Mouse (Mus musculus) heart, embryonic 11.5 days (tissue): Measurements from ENCODE around the gene Npepl1. TPM values are rescaled to one million over a fixed set of nuclear protein-coding genes. Genes with fewer than 3 reads are reported as not detected.

Experiments
- ATAC-seq: fragments of 200-750 bp; cut with Nextera tagmentation; replicated peaks from 2 replicates; pipeline ENCODE4 v1.8.0; 2017; ENCODE audit warnings: moderate library complexity; ENCODE audit not compliant: insufficient number of reproducible peaks, low FRiP score, low TSS enrichment
- H3K27ac ChIP-seq: fragments of 300-500 bp; sonication (generic); 2 replicates; pipeline ENCODE4 v1.5.1; 2014; ENCODE audit warnings: mild to moderate bottlenecking, low read depth, low read length
- H3K27me3 ChIP-seq: fragments of 300-500 bp; sonication (generic); 2 replicates; pipeline ENCODE4 v1.6.1; 2014; ENCODE audit warnings: mild to moderate bottlenecking, low read length, mixed read lengths; ENCODE audit not compliant: control insufficient read depth, insufficient read depth
- H3K36me3 ChIP-seq: fragments of 300-500 bp; sonication (generic); 2 replicates; pipeline ENCODE4 v1.6.1; 2014; ENCODE audit warnings: mild to moderate bottlenecking, low read length, moderate library complexity, mixed read lengths; ENCODE audit not compliant: control insufficient read depth, insufficient read depth
- H3K4me1 ChIP-seq: fragments of 300-500 bp; sonication (generic); 2 replicates; pipeline ENCODE4 v1.6.1; 2014; ENCODE audit warnings: low read length; ENCODE audit not compliant: control insufficient read depth, insufficient read depth
- H3K4me2 ChIP-seq: fragments of 300-500 bp; sonication (generic); 2 replicates; pipeline ENCODE4 v1.6.1; 2014; ENCODE audit warnings: mild to moderate bottlenecking, moderate library complexity
- H3K4me3 ChIP-seq: fragments of 300-500 bp; sonication (generic); 2 replicates; pipeline ENCODE4 v1.5.1; 2014; ENCODE audit warnings: low read depth, low read length
- H3K9ac ChIP-seq: fragments of 300-500 bp; sonication (generic); 2 replicates; pipeline ENCODE4 v1.6.1; 2014; ENCODE audit warnings: mild to moderate bottlenecking, low read depth, low read length, moderate library complexity
- H3K9me3 ChIP-seq: fragments of 300-500 bp; sonication (generic); replicated peaks from 2 replicates; pipeline ENCODE4 v1.6.1; 2016; ENCODE audit warnings: low read length; ENCODE audit not compliant: control insufficient read depth
- WGBS: fragments of 180-500 bp; shearing (Covaris S2); extraction: QIAGEN DNeasy Blood & Tissue Kit; methylation state at CpG from one replicate; pipeline ENCODE4 v1.1.7; 2014; ENCODE audit not compliant: insufficient replicate concordance; 5-methylcytosine and 5-hydroxymethylcytosine counted together
- polyA plus RNA-seq: library from polyadenylated mRNA; unstranded; fragments of >200 nt; fragmentation: Nextera tagmentation; extraction: Ambion mirVana; gene quantifications from 2 replicates; pipeline ENCODE4 v1.2.1, GENCODE M21; 2014

The Npepl1 gene
- polyA plus RNA-seq, 1 experiment from 2014 or later: 38.2 TPM

DNA sequence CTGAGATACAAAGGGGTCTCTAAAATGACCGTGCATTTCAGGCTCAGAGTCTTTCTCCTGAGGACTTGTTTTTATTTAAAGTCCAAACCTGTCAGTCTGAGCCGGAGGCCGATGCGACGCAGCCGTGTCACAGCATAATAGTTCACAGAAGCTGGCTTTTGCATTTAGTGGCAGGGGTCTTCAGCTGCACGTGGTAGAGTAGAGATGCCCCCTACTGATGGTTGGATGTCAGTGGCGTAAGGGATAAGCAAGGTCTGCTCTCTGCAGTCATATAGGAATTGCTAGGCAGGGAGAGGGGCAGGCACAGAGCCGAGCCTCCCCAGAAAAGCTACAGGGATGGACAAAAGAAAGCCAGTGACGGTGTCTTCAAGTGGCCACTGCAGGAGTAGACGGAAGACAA, 8.0 kb downstream of the Npepl1 start:
- no peak overlapping the region for H3K4me2 ChIP-seq
- ATAC-seq: no peak
- no peak overlapping the region for H3K9ac ChIP-seq
- 77% methylated on average over 11 of the region's 11 CpGs for WGBS
- H3K27me3 ChIP-seq: no peaks in the 10 kb centered on the region
- H3K4me3 ChIP-seq: no peak overlapping the region
- H3K4me1 ChIP-seq: no peaks in the 10 kb centered on the region
- no peaks in the 10 kb centered on the region for H3K9me3 ChIP-seq
- peaks cover 19% of the 10 kb centered on the region for H3K36me3 ChIP-seq
- H3K27ac ChIP-seq: no peak overlapping the region

DNA sequence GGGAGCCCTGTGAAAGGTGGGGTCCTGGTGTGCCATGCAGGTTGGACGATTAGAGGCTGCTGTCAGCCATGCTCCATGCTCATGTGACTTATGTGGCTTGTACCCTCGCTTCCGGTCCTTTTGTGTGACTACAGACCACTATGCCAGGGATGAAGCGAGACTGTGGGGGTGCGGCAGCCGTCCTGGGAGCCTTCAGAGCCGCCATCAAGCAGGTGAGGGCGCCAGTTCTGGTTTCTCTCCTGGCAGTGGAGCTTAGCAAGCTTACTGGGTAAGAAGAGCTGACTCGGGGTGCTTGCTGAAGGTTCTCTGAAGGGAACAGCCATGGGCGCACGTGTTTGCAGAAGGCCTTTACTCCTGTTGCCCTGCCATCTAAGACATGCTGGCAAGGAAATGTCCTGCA, 9.1 kb downstream of the Npepl1 start:
- Histone ChIP-seq H3K4me1 (no peaks in the 10 kb centered on the region), H3K9me3 (peaks cover 3% of the 10 kb centered on the region; the same call in 1 of the 2 replicates), H3K36me3 (peaks cover 25% of the 10 kb centered on the region), H3K9ac (no peak overlapping the region), H3K27me3 (no peaks in the 10 kb centered on the region), H3K4me3 (no peak overlapping the region), H3K4me2 (no peak overlapping the region), H3K27ac (no peak overlapping the region)
- no peak for ATAC-seq
- WGBS: 89% methylated on average over 11 of the region's 11 CpGs

DNA sequence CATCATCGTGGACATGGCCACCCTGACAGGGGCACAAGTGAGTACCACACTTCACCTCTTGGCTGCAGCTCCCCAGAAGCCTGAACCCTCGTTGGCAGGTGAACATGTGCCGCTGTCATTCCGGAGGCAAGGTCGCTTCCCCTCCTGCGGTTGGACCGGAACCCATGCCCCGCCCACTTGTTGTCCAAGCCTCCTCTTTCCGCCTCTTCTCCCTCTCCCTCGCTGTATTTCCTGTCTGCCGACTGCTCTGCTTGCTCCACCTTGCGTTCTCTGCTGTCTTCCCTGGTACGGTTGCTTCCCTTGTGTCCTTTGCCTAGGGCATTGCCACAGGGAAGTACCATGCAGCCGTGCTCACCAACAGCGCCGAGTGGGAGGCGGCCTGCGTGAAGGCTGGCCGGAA, 10.5 kb downstream of the Npepl1 start:
- Histone ChIP-seq H3K27me3 (no peaks in the 10 kb centered on the region), H3K4me2 (no peak overlapping the region), H3K4me3 (no peak overlapping the region), H3K4me1 (no peaks in the 10 kb centered on the region), H3K36me3 (peaks cover 31% of the 10 kb centered on the region), H3K27ac (no peak overlapping the region), H3K9me3 (peaks cover 8% of the 10 kb centered on the region; the same call in 1 of the 2 replicates), H3K9ac (no peak overlapping the region)
- ATAC-seq: no peak
- 87% methylated on average over 19 of the region's 19 CpGs for WGBS

DNA sequence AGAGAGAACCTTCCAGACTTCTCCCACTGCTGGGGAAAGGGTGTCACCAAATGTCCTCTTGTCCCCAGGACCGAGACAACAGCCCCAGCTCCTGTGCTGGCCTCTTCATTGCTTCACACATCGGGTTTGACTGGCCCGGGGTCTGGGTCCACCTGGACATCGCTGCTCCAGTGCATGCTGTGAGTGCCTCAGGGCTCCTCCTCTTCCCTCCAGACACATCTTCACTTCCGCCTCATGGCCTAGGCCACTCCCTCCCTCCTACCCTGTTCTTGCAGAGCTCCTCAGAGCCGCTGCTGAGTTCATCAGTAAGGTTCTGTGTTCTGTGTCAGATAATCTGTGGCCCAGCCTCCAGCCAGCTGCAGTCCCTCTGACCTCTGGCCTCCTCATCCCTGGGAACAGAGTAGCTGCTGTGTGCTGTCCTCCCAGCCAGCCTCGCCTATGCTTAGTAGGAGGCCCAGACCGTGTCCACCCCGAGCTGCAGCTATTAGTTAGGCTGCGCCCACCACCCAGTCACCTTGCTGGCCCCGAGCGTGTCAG, 11.3 kb downstream of the Npepl1 start:
- no peak overlapping the region for H3K4me3 ChIP-seq
- H3K9me3 ChIP-seq: peaks cover 8% of the 10 kb centered on the region; the same call in 1 of the 2 replicates
- H3K4me2 ChIP-seq: no peak overlapping the region
- no peak overlapping the region for H3K27ac ChIP-seq
- H3K27me3 ChIP-seq: no peaks in the 10 kb centered on the region
- ATAC-seq: no peak
- peaks cover 31% of the 10 kb centered on the region for H3K36me3 ChIP-seq
- 73% methylated on average over 12 of the region's 12 CpGs for WGBS
- H3K4me1 ChIP-seq: peaks cover under 1% of the 10 kb centered on the region; the same call in 1 of the 2 replicates
- H3K9ac ChIP-seq: no peak overlapping the region

DNA sequence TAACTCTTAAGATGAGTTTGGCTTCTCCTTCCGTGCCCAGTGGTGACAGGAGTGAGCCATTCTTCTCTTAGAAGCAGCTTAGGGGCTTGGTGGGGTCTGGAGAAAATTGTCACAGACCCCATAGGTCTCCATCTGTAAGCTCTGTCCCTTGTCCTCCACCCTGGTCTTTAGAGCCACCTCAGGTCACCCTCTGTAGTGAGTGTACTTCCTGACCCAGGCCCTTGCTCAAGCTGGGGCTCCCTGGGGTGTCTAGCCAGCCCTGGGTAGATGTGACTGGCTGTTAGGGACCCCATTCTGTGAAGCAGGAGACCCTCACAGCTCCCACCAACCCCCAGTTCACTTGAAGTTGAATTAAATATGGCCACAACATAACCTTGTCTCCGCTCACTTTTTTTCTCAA, 12.2 kb downstream of the Npepl1 start:
- Histone ChIP-seq H3K4me3 (no peak overlapping the region), H3K9me3 (peaks cover 8% of the 10 kb centered on the region; the same call in 1 of the 2 replicates), H3K36me3 (peaks cover 31% of the 10 kb centered on the region), H3K9ac (no peak overlapping the region), H3K4me1 (peaks cover 9% of the 10 kb centered on the region; the same call in 1 of the 2 replicates), H3K27ac (no peak overlapping the region), H3K4me2 (no peak overlapping the region), H3K27me3 (no peaks in the 10 kb centered on the region)
- 82% methylated on average over 2 of the region's 2 CpGs for WGBS
- no peak for ATAC-seq

DNA sequence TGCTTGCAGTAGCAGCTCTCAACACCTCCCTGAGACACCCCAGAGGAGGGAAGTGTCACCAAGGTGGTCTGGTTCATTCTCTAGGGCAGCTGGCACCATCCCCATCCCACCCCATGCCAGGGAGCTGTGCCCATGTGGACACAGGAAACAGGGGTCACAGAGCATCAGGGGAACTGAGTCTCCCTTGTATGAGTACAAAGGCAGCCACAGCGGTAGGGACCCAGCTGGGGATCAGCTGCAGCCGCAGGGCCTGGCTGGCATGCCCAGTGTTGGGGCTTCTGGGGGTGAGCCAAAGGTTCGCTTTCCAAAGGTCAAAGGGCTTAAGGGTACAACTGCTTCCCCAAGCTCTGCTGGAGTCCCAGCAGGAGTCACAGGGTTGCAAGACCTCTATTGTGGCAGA, 13.6 kb downstream of the Npepl1 start:
- H3K4me2 ChIP-seq: no peak overlapping the region
- H3K36me3 ChIP-seq: peaks cover 31% of the 10 kb centered on the region
- H3K4me3 ChIP-seq: no peak overlapping the region
- H3K27ac ChIP-seq: no peak overlapping the region
- H3K9ac ChIP-seq: no peak overlapping the region
- peaks cover 9% of the 10 kb centered on the region; the same call in 1 of the 2 replicates for H3K4me1 ChIP-seq
- H3K9me3 ChIP-seq: peaks cover 8% of the 10 kb centered on the region; the same call in 1 of the 2 replicates
- WGBS: 81% methylated on average over 3 of the region's 3 CpGs
- no peak for ATAC-seq
- no peaks in the 10 kb centered on the region for H3K27me3 ChIP-seq

DNA sequence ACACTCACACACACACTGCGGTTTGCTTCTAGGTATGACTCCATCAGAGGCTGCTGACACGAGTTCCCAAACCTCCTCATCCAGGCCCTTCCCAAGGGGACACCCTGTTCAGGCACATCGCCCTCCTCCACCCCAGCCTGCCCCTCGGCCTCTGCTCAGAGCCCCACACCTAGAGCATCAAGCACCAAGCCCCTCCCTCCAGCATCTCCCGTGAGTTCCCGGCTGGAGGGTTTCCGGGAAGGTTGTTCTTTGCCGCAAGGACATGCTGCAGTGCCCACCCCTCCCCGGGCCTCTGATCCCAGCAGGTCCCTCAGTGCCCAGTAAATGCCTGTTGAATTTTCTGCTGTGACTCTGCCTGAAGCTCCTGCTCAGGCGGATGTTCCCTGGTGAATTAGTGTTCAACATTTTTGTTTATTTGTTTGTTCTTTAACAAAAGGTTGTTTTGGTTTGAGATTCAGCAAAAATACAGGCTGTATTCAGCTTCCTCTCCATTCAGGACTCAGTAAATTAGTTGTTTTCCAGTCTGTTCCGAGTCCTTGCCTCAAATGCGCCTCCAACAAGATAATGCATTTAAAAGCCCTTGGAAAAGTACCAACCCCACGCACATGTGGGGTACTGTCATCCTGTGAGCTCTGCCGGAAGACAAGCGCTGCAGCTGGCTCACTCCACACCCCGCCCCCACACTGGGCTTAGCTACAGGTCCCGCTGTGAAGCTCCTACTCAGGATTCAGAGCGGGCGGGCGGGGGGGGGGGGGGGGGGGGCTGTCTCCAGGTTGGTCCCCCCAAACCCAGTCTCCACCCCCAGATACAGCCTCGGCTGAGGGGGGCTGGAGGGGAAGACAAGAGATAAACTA, 16.6 kb downstream of the Npepl1 start:
- Histone ChIP-seq H3K27ac (no peak overlapping the region), H3K9ac (peak overlapping the region; percentile 52), H3K27me3 (no peaks in the 10 kb centered on the region), H3K4me2 (peak overlapping the region; percentile 52), H3K4me1 (peaks cover 9% of the 10 kb centered on the region; the same call in 1 of the 2 replicates), H3K9me3 (peaks cover 8% of the 10 kb centered on the region; the same call in 1 of the 2 replicates), H3K4me3 (no peak overlapping the region), H3K36me3 (peaks cover 14% of the 10 kb centered on the region)
- peak; percentile 56 for ATAC-seq
- 6% methylated on average over 20 of the region's 21 CpGs for WGBS

DNA sequence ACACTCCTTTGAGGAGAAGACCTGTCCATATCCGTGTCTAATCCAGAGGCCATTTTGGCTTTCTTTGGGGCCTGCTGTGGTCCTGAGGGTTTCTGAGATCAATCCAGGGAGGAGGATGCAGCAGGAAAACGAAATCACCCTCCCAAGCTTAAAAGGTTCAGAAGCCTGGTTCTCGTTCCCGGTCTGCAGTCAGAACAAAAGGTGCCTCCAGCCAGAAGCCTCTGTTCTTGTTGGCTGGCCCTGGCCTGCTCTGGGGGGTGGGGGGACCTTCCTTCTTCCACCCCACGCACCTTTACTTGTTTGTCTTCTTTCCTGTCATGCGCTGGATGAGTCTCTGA, 17.2 kb downstream of the Npepl1 start:
- Histone ChIP-seq H3K9me3 (peaks cover 8% of the 10 kb centered on the region; the same call in 1 of the 2 replicates), H3K9ac (peak overlapping the region; percentile 52; the same call in 1 of the 2 replicates), H3K4me1 (peaks cover 9% of the 10 kb centered on the region; the same call in 1 of the 2 replicates), H3K27me3 (no peaks in the 10 kb centered on the region), H3K36me3 (peaks cover 12% of the 10 kb centered on the region), H3K27ac (no peak overlapping the region), H3K4me3 (no peak overlapping the region), H3K4me2 (peak overlapping the region; percentile 52)
- 27% methylated on average over 6 of the region's 6 CpGs for WGBS
- no peak for ATAC-seq
